Mouse (Mus musculus) forebrain, embryonic 16.5 days (tissue): Measurements from ENCODE around the gene Snapc4. TPM values are rescaled to one million over a fixed set of nuclear protein-coding genes. Genes with fewer than 3 reads are reported as not detected.
"Not testable (repeated sequence)": the region's sequence is repeated elsewhere in the genome, so short reads cannot be mapped to it uniquely, and the experiment has no call there.

Experiments used
- ATAC-seq: fragments of 200-750 bp; cut with Nextera tagmentation; 2 replicates; pipeline ENCODE4 v1.8.0; 2017; ENCODE audit warnings: mild to moderate bottlenecking, moderate library complexity
- H3K27ac ChIP-seq: fragments of 300-500 bp; sonication (generic); 2 replicates; pipeline ENCODE4 v1.5.1; 2014; ENCODE audit warnings: low read length, control low read depth
- H3K27me3 ChIP-seq: fragments of 300-500 bp; sonication (generic); replicated peaks from 2 replicates; pipeline ENCODE4 v1.6.1; 2014; ENCODE audit warnings: low read length; ENCODE audit not compliant: control insufficient read depth, insufficient read depth
- H3K36me3 ChIP-seq: fragments of 300-500 bp; sonication (generic); 2 replicates; pipeline ENCODE4 v1.6.1; 2014; ENCODE audit not compliant: control insufficient read depth, insufficient read depth
- H3K4me1 ChIP-seq: fragments of 300-500 bp; sonication (generic); replicated peaks from 2 replicates; pipeline ENCODE4 v1.6.1; 2014; ENCODE audit warnings: low read length; ENCODE audit not compliant: control insufficient read depth, insufficient read depth
- H3K4me2 ChIP-seq: fragments of 300-500 bp; sonication (generic); 2 replicates; pipeline ENCODE4 v1.6.1; 2014; ENCODE audit warnings: mild to moderate bottlenecking, low read length, control low read depth
- H3K4me3 ChIP-seq: fragments of 300-500 bp; sonication (generic); replicated peaks from 2 replicates; pipeline ENCODE4 v1.5.1; 2014; ENCODE audit warnings: mild to moderate bottlenecking, low read length, control low read depth
- H3K9ac ChIP-seq: fragments of 300-500 bp; sonication (generic); replicated peaks from 2 replicates; pipeline ENCODE4 v1.6.1; 2014; ENCODE audit warnings: low read depth, low read length, control low read depth
- H3K9me3 ChIP-seq: fragments of 300-500 bp; sonication (generic); 2 replicates; pipeline ENCODE4 v1.6.1; 2016; ENCODE audit warnings: low read length; ENCODE audit not compliant: control insufficient read depth
- WGBS: fragments of 180-500 bp; shearing (Covaris S2); extraction: QIAGEN DNeasy Blood & Tissue Kit; methylation state at CpG from one replicate; pipeline ENCODE4 v1.1.7; 2014; 5-methylcytosine and 5-hydroxymethylcytosine counted together
- polyA plus RNA-seq: library from polyadenylated mRNA; unstranded; fragments of >200 nt; fragmentation: Nextera tagmentation; extraction: Ambion mirVana; gene quantifications from 2 replicates; pipeline ENCODE4 v1.2.1, GENCODE M21; 2015

Snapc4 gene
- polyA plus RNA-seq, 1 experiment from 2014 or later, result 42.6 TPM

DNA sequence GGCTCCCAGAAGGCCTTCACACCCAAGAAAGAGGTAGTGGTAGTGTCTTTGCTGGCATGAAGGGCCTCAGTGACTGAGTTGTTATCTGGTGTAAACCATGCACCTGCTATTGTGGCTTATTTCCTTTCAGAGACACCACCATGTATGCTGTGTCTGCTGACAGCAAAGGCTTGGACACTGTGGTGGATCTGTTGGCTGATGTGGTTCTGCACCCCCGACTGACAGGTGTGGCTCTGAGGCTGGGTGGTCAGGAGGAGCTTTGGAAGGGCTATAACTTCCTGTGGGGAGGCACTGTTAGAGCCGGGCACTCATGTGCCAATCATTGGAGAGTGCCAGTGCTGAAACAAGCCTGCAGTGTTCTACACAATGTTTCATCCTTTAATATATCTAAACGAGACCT is 10.5 kb upstream of the Snapc4 start:
- WGBS, result 92% methylated on average over 3 of the region's 3 CpGs
- Histone ChIP-seq H3K27me3 (no peaks in the 10 kb centered on the region), H3K9ac (no peak overlapping the region), H3K4me2 (no peak overlapping the region), H3K36me3 (peaks cover 47% of the 10 kb centered on the region), H3K9me3 (no peaks in the 10 kb centered on the region), H3K4me3 (no peak overlapping the region), H3K4me1 (peaks cover 22% of the 10 kb centered on the region), H3K27ac (no peak overlapping the region)
- ATAC-seq, result no peak

DNA sequence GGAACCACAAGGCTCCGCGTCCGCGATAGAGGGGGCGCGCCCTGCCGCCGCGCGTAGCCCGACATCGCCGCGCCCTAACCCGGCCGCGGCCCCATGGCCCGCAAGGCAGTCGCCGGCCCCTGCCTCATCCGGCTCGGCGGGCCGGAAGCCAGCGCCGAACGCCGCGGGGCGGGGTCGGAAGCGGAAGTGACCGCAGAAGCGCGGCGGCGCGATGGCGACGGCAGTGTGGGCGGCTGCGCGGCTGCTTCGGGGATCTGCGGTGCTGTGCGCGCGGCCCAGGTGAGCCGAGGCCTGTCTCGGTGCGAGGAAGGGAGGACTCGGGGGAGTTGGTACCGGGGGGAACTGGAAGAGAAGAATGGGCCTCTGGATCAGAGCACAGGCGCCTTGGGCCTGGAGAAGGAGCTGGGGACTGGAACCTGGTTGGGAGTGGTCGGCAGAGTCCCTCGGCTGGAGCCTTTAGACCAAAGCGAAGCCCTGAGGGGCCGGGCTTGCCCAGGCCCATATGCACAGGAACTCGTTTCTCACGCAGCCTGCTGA is 8.8 kb upstream of the Snapc4 start, which contains the start of the genes Entr1 and Pmpca:
Gene Entr1 (minus strand): TSS at position 163 of the 537 bp plus-strand sequence.
Gene Pmpca (plus strand): TSS at position 186 of the 537 bp plus-strand sequence.
- peak; percentile 94 for ATAC-seq
- WGBS, result under 1% methylated on average over 57 of the region's 60 CpGs
- Histone ChIP-seq H3K9ac (peak within 1 kb of the TSS; percentile 81), H3K27me3 (no peaks in the 10 kb centered on the region), H3K27ac (peak within 1 kb of the TSS; percentile 62), H3K4me3 (peak within 1 kb of the TSS; percentile 97), H3K9me3 (no peaks in the 10 kb centered on the region), H3K36me3 (peaks cover 44% of the 10 kb centered on the region), H3K4me2 (peak within 1 kb of the TSS; percentile 99), H3K4me1 (peaks cover 22% of the 10 kb centered on the region)

DNA sequence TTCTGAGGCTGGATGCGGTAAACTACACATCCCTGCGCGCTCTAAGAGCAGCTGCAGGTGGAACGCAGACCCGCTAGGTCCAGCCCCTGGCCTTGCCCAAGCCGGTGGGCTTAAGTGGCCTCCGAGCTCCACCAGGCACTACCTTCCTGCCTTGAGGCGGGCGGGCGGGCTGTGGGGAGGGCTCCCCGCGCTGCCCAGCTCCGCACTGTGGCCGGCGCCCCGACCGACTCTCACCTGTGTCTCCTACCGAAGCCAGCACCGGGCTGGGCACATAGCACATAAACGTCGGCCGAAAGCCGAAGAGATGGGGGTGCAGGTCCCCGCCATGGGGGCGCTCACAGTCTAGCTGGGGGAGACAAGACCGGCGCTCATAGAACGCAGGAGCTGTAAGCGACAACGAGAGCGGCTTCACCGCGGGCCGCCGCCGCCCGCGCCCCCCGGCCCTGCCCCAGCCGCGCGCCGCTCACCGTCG is 8.3 kb upstream of the Snapc4 start:
- peaks cover 43% of the 10 kb centered on the region for H3K36me3 ChIP-seq
- H3K4me1 ChIP-seq, result peaks cover 22% of the 10 kb centered on the region
- no peaks in the 10 kb centered on the region for H3K9me3 ChIP-seq
- peak overlapping the region; percentile 62; the same call in 1 of the 2 replicates for H3K27ac ChIP-seq
- H3K27me3 ChIP-seq, result no peaks in the 10 kb centered on the region
- under 1% methylated on average over 31 of the region's 45 CpGs for WGBS
- peak overlapping the region; percentile 97 for H3K4me3 ChIP-seq
- peak overlapping the region; percentile 99 for H3K4me2 ChIP-seq
- ATAC-seq, result peak; percentile 61
- peak overlapping the region; percentile 81 for H3K9ac ChIP-seq

DNA sequence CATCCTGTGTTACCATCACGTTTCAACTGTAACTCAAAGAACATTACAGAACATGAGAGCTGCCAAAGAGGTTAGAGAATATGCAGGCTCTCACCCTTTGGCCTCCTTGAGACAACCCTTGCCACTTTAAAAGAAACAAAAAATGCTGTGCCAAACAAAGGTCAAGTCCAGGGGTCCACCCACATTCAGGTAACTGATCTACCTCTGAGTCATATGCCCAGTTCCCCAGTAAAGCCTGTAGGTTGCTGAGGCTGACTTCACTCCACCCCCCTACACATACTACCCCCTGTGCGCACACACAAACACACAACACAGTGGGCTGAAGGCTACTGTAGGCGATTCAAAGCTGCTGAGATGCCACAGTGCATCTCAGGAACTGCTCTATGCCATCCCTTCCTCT is 7.3 kb upstream of the Snapc4 start:
- H3K4me1 ChIP-seq, result peaks cover 22% of the 10 kb centered on the region
- H3K4me3 ChIP-seq, result no peak overlapping the region
- no peak for ATAC-seq
- no peak overlapping the region for H3K27ac ChIP-seq
- H3K9ac ChIP-seq, result no peak overlapping the region
- WGBS, result 91% methylated on average over 3 of the region's 3 CpGs
- peaks cover 37% of the 10 kb centered on the region for H3K36me3 ChIP-seq
- H3K4me2 ChIP-seq, result no peak overlapping the region
- H3K27me3 ChIP-seq, result no peaks in the 10 kb centered on the region
- H3K9me3 ChIP-seq, result no peaks in the 10 kb centered on the region

DNA sequence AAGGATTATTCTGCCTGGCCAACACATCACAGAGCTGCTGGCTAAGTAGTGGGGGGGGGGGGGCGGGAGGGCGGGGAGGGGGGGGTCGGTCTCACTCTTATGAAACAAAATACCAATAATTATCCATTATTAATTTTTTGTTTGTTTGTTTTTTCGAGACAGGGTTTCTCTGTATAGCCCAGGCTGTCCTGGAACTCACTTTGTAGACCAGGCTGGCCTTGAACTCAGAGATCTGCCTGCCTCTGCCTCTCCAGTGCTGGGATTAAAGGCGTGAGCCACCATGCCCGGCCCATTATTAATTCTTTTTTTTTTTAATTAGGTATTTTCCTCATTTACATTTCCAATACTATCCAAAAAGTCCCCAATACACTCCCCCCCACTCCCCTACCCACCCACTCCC is 418 bp upstream of the Snapc4 start:
- peak overlapping the region; percentile 79 for H3K9ac ChIP-seq
- peak overlapping the region; percentile 71 for H3K4me2 ChIP-seq
- H3K36me3 ChIP-seq, result peaks cover 31% of the 10 kb centered on the region
- WGBS, result 29% methylated on average over 6 of the region's 6 CpGs
- H3K27me3 ChIP-seq, H3K9me3 ChIP-seq, H3K4me1 ChIP-seq, H3K27ac ChIP-seq, ATAC-seq: not testable (repeated sequence)
- peak overlapping the region; percentile 86 for H3K4me3 ChIP-seq

DNA sequence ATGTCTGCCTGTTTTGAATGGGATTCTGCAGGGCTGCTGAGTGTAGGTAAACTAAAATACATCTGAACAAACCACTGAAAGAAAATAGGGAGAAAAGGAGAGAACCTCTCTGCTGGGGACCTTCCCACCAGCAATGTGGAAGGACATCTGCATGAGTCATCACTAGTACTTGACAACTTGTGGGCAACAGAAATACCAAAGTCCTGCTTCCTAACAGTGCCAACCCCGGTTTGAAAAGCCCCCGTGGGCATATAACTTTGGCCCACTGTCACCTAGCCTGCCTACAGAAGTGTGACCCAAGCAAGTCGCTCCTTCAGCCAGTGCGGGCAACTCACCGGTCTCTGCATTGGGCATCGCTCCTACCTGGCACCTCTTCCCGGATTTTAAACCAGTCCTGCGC is 8.1 kb downstream of the Snapc4 start:
- no peak for ATAC-seq
- Histone ChIP-seq H3K4me2 (no peak overlapping the region), H3K4me3 (no peak overlapping the region), H3K27ac (no peak overlapping the region), H3K36me3 (peaks cover 55% of the 10 kb centered on the region), H3K4me1 (no peaks in the 10 kb centered on the region), H3K27me3 (no peaks in the 10 kb centered on the region), H3K9ac (no peak overlapping the region), H3K9me3 (no peaks in the 10 kb centered on the region)
- 92% methylated on average over 8 of the region's 8 CpGs for WGBS

DNA sequence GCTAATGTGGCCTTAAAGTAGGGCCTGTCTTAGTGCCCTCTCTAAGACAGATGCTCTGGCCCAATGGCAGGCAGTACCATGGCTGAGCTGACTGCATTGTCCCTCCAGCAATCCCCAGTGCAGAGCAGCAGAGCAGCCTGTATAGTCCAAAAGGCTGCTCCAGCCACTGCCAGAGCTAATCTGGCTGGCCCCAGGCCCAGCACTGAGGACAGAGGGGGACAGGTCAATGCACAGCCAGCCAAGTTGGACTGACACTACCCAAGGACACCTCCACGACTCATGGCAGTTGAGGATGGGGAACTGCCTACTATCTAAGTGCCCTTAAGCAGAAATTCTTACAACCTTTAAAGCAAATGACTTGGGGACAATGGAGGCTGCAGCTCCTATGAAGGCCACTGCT is 11.9 kb downstream of the Snapc4 start:
- no peak overlapping the region for H3K27ac ChIP-seq
- H3K36me3 ChIP-seq, result peaks cover 39% of the 10 kb centered on the region
- H3K4me1 ChIP-seq, result no peaks in the 10 kb centered on the region
- H3K4me2 ChIP-seq, result no peak overlapping the region
- H3K9ac ChIP-seq, result no peak overlapping the region
- no peaks in the 10 kb centered on the region for H3K9me3 ChIP-seq
- no peak overlapping the region for H3K4me3 ChIP-seq
- no peak for ATAC-seq
- WGBS, result 95% methylated on average over 1 of the region's 1 CpGs
- H3K27me3 ChIP-seq, result no peaks in the 10 kb centered on the region

DNA sequence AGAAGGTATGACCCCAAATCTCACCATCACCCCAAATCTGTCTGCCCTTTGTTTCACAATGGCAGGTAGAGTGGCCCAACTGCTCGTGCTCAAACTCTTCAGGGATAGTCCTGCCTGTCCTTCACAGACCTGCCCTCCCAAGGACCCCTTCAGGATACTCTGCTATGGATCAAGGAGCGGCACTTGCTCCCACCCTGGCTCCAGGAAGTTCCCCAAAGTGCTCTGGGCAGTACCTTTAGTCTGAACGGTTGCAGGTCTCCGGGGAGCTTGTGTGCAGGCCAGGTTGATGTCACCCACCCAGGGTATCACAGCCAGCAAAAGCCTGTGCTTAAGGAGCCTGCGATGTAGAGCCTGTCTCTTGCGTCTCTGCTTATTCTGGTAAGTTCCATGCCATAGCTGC is 12.5 kb downstream of the Snapc4 start:
- no peak overlapping the region for H3K4me3 ChIP-seq
- H3K4me1 ChIP-seq, result no peaks in the 10 kb centered on the region
- peaks cover 36% of the 10 kb centered on the region for H3K36me3 ChIP-seq
- no peak for ATAC-seq
- H3K9me3 ChIP-seq, result no peaks in the 10 kb centered on the region
- H3K27ac ChIP-seq, result no peak overlapping the region
- H3K27me3 ChIP-seq, result no peaks in the 10 kb centered on the region
- no peak overlapping the region for H3K9ac ChIP-seq
- no peak overlapping the region for H3K4me2 ChIP-seq
- 93% methylated on average over 6 of the region's 6 CpGs for WGBS

DNA sequence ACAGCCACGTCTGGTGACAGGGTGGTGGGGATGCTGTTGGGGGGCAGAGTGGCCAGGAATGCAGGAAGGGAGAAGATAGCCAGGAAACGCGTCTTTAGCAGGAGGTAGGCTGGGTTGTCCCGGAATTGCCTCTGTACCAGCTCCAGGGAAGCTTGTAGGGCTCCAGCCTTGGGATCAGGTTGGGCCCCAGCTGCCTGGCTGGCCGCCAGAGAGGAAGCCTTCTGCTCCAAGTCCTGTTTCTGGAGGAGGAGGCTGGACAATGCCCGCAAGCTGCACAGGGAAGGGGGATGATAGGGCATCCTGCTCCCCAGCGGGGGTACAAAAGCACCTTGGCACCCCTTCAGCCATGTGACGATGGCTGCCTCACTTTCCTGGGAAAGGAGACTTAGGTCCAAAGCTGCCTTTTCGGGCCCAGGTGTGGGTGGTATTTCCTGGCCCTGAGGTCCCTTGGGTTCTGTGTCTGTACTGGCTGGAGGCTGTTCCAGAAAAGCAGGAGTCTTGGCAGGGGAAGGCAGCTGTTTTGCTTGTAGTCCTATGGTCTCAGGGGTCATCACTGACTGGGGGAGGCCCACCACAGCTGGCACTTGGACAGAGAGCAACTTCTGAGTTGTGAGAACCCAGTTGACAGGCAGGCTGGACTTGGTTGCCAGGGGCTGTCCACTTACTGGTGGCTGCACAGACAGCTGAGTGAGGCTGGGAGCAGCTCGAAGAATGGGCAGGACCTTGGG is 15.6 kb downstream of the Snapc4 start:
- peaks cover 19% of the 10 kb centered on the region for H3K36me3 ChIP-seq
- WGBS, result 90% methylated on average over 10 of the region's 10 CpGs
- no peak overlapping the region for H3K9ac ChIP-seq
- no peaks in the 10 kb centered on the region for H3K4me1 ChIP-seq
- H3K9me3 ChIP-seq, result no peaks in the 10 kb centered on the region
- no peak for ATAC-seq
- no peak overlapping the region for H3K27ac ChIP-seq
- H3K4me3 ChIP-seq, result no peak overlapping the region
- no peaks in the 10 kb centered on the region for H3K27me3 ChIP-seq
- no peak overlapping the region for H3K4me2 ChIP-seq
